Mouse (Mus musculus): ENCODE results near the gene Supv3l1.
"Not testable (repeated sequence)": the region's sequence is repeated elsewhere in the genome, so short reads cannot be mapped to it uniquely, and the experiment has no call there.

Gene Supv3l1

DNA sequence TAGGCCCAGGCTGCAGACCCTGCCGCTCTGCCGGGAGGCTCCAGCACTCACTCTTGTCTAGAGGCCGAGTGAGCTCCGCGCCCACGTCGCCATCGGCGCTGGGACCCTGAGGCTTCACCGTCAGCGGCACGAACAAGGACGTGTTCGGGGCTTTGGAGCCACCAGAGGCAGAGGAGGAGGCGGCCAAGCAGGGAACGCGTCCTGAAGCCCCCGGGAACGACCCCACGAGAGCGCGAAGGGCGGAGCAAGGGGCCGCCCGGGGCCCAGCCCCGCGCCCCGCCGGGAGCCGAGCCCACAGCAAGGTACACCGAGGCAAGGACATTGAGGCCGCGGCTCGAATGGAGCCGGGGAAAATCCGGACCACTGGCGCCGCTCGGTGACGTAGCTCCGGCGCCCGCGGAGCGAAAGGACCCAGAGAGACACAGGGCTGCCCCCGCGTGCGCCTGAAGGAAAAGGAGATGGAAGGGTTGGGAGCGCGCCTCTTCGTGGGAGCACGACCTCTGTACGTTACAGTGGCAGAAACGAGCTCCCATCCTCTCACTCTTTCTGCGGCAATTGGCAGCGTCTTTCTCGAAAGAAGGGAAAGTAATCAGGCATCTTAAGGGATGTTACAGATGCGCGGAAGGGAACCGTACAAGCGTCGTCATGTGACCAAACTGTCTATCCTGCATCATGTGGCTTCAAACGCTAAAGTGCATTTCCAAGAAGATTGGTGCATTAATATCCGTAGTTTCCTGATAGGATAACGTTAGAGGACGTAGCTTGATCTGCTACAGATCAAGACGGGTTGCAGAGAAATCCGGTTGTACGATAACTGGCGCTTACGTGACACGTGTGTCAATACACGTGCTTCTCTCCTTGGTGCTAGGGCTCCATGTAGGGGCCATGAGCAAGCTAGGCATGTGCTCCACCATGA, at the start of gene Supv3l1, which contains the start of gene 4930507D05Rik:
Supv3l1 (minus strand) TSS at position 375 of the 916 bp plus-strand sequence.
4930507D05Rik (plus strand) TSS at position 126 of the 916 bp plus-strand sequence.
- DNase-seq = peak; percentile 63 to 77

DNA sequence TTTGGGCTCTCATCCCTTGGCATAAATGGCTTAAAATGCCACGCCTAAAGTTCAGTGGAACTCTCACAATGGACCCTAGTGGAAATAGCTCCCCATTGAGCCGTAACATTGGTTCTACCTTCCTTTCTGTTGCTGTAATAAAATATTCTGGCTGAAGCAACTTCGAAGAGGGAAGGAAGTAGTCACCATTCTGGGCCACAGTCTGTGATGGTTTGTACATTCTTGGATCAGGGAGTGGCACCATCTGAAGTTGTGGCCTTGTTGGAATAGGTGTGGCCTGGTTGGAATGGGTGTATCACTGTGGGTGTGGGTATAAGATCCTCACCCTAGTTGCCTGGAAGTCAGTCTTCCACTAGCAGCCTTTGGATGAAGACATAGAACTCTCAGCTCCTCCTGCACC, 42.1 kb upstream of the Supv3l1 start:
- DNase-seq = not testable (repeated sequence)

GRCm38 (mm10) chr10:62488266-62488665, 38.7 kb upstream of the Supv3l1 start:
- no peak for DNase-seq

- DNase-seq = peak; percentile 98 to 99
Measured at GRCm38 (mm10) chr10:62486618-62487415, 37.3 kb upstream of the Supv3l1 start, which contains the start of gene Vps26a. TSS of gene Vps26a (minus strand) at chr10:62486805.

- no peak for DNase-seq
Measured at GRCm38 (mm10) chr10:62485878-62486582, 36.5 kb upstream of the Supv3l1 start.

DNA sequence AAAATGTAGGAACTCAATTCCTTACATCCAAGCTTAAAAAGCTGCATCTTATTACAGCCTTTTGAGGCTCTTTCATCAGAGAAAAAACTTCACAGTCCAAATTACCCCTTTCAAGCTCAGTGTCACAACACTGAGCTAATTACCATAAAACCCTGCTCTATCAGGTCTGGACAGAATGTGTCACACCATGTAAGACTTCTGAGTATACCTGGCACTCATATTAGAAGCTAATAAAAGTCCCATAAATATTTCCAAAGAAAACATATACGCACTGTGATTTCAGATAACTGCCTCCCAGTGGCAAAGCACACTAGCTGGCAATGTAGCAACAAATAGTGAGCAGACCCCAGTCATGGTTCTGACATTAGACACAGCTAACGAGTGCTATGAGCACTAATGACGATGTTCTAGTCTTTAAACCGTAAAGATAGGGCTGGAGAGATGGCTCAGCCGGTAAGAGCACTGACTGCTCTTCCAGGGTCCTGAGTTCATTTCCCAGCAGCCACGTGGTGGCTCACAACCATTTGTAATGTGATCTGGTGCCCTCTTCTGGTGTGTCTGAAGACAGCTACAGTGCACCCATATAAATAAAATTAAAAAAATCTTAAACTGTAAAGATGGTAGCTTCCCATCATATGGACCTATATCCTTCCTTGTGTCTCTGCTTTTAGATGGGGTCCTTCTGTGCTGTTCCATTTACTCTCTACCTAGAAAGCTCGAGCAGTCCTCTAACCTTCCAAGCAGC, 31.7 kb upstream of the Supv3l1 start:
- DNase-seq = no peak

- no peak for DNase-seq
Measured at GRCm38 (mm10) chr10:62476980-62477379, 27.4 kb upstream of the Supv3l1 start.

GRCm38 (mm10) chr10:62474944-62475343, 25.4 kb upstream of the Supv3l1 start:
- no peak for DNase-seq

GRCm38 (mm10) chr10:62471105-62471504, 21.6 kb upstream of the Supv3l1 start:
- DNase-seq = no peak

- DNase-seq = no peak
Measured at GRCm38 (mm10) chr10:62469736-62470135, 20.2 kb upstream of the Supv3l1 start.

- no peak for DNase-seq
Measured at GRCm38 (mm10) chr10:62461321-62461720, 11.8 kb upstream of the Supv3l1 start.

GRCm38 (mm10) chr10:62452001-62452400, 2.5 kb upstream of the Supv3l1 start:
- not testable (repeated sequence) for DNase-seq

DNA sequence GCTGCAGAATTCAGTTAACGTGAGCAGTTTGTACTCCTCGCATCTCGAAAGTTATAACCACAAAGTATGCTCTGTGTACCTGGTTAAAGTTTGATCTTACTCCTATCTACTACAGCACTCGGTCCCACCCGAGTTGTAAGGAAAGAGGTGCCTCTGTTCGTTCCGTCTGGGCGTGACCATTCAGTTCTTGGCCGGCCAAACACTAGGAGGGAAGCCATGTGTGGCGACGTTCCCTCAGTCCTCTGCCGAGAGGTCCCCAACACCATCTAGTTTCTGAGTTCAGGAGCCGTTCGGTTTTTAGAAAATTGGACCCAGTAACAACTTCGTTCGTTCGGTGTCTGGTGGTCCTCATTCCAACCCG, 722 bp upstream of the Supv3l1 start:
- no peak for DNase-seq

- no peak for DNase-seq
Measured at GRCm38 (mm10) chr10:62430427-62430826, 19.1 kb downstream of the Supv3l1 start.

GRCm38 (mm10) chr10:62425081-62425871, 24.3 kb downstream of the Supv3l1 start:
- no peak for DNase-seq

DNA sequence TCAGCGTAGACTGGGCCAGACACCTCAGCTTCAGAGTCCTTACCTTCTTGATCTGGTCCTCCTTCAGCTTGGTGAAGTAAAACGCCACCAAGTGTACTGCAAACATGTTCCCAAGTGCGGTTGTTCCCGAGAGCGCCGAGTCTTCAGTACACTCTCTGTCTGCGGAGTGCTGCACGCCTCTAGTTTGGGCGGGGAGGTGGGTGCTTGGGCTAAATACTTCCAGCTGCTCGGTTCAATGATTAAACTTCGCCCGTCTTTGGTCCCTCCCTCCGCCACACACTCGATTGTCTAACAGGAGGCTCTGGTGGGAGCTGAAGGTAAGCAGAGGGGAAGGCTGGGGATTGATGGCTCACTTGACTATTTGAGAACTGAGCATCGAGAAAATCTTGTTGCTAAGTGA, 27.3 kb downstream of the Supv3l1 start, which contains the start of gene Hkdc1:
Hkdc1 (minus strand) TSS at position 237 of the 400 bp plus-strand sequence.
- DNase-seq = no peak

- no peak for DNase-seq
Measured at GRCm38 (mm10) chr10:62421127-62421526, 28.4 kb downstream of the Supv3l1 start.

DNA sequence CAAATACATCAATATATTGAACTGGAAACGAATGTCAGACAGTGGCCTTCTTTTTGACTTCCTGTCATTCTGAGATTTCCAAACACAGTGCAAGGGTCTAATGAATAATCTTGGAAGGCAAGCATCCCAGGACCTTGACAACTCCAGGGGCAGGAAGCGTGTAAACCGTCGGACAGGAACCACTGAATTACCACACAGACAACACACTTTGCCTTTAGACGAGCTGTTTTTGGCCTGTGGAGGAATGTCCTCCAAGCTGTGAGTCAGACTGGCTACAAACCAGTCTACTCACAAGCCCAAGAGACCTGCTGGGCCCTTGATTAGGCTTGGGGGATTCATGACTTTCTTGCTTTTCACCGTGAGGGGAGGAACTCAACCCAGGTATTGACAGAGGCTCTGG, 29.1 kb downstream of the Supv3l1 start:
- DNase-seq = no peak

- DNase-seq = no peak
Measured at GRCm38 (mm10) chr10:62419422-62419821, 30.1 kb downstream of the Supv3l1 start.

DNA sequence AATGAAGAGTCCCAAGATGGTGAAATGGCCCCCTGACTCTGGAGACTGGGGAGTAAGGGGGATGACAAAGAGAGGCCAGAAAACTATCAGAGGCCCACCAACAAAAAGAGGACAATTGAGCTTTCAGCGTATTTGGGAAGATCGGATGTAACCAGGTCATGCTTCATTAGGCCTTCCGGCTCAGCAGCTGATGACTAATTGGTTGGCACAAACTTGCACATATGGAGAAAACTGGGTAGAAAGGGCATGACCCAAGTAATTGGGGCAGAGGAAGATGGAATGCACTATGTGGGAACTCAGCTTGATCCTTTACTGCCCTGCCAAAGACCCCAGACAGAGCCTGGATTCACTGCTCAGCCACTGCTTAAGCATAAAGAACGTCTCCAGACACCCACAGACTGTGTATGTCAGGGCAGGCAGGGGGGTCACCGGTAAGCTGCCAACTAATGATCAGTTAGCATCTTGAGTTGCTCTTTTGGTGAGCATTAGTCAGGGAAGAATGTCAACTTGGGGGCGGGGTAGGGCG, 30.6 kb downstream of the Supv3l1 start:
- no peak for DNase-seq

DNA sequence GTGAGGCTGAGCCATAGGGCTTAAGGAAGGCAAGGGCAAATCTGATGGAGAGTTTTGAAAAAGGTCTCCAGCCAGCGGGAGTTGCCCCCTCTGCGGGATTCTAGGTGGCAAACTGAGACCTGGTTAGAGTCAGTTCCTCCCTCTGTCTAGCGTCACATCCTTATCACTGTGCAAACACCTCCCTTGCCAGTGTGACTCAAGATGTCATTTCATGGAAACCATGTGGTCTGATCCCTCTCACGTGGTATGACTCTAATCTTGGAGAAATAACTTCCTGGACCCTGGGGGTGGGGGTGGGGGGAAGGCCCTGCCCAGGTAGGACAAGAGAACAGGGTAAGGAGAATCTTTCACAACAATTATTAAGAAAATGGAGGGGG, 35.9 kb downstream of the Supv3l1 start:
- no peak for DNase-seq

Measured in thymus, adult 18-20 months (tissue).